9 mouse cellular contexts compared by ENCODE assay signal in the genomic region with DNA sequence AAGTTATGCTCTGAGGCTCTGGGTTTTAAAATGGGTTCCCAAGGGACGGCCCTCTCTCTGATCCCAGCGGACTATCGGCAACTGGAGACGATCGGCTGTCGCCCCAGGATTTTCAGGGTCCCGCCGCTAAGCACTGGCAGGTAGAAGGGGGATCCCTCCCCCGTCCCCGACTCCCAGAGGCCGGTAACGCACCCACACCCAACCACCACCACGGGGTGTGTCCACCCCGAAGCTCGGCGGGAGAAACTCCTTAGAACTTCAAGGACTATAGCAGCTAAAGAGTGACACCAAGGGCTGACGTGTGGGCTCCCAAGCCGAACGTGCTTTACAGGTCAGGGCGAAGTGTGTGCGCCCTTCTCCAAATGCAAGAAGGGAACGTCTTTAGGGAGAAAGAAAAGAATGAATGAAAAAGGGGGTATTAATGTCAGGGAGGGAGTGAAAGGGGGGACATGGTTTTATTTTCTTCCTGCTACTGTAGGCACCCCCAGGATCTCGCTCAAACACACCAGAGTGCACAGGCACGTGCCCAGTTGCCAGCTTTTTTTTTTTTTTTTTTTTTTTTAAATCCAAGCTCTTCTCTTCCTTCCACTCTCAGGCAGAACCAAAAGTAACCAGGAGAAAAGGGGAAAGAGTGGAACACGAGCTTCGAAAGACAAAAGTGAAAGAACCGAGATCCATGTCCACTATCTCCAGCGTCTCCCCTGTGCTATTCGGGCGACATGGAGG. TPM values are rescaled to one million over a fixed set of nuclear protein-coding genes. Genes with fewer than 3 reads are reported as not detected.
DNase-seq lines count a peak whose midpoint lies in the region; ATAC-seq and TF ChIP-seq lines count a peak whose summit lies in the region.
"Had no signal": no experiment of that assay in that cellular context is flagged by ENCODE, and none has a peak within 500 bp of the region (broad histone marks: within the 10 kb centered on the region; RNA-seq: fewer than 3 reads in every experiment).

No protein-coding gene starts in this region.

- H3K4me2 ChIP-seq in hindbrain, embryonic 11.5 days (replicated peaks; ENCODE audit: low read depth, low read length) = peak overlapping the region; percentile 32
- H3K4me2 ChIP-seq in midbrain, embryonic 14.5 days (ENCODE audit: low read length) = peak overlapping the region; percentile 53

- peak overlapping the region; percentile 28; the same call in 1 of the 2 replicates for H3K4me3 ChIP-seq in heart, adult 2 months
- peak overlapping the region; percentile 49 for H3K4me3 ChIP-seq in hindbrain, embryonic 11.5 days (ENCODE audit: low read depth, low read length)
- H3K4me3 ChIP-seq in midbrain, embryonic 14.5 days (replicated peaks; ENCODE audit: low read depth, low read length) = peak overlapping the region; percentile 42

- 3% methylated on average over 30 of the region's 30 CpGs for WGBS in heart, adult 2 months
- WGBS in hindbrain, embryonic 11.5 days = 2% methylated on average over 30 of the region's 30 CpGs
- WGBS in midbrain, embryonic 14.5 days = under 1% methylated on average over 30 of the region's 30 CpGs

- ATAC-seq in hindbrain, embryonic 11.5 days (ENCODE audit: low FRiP score) = no peak
- ATAC-seq in midbrain, embryonic 14.5 days (ENCODE audit: low FRiP score, low TSS enrichment) = no peak

- no peaks in the 10 kb centered on the region for H3K9me3 ChIP-seq in hindbrain, embryonic 11.5 days (ENCODE audit: control insufficient read depth, low read length)
- H3K9me3 ChIP-seq in midbrain, embryonic 14.5 days (ENCODE audit: control insufficient read depth, low read length) = no peaks in the 10 kb centered on the region

- H3K27ac ChIP-seq in heart, adult 2 months = no peak overlapping the region
- peak overlapping the region; percentile 96 for H3K27ac ChIP-seq in hindbrain, embryonic 11.5 days (ENCODE audit: low read depth, low read length)
- peak overlapping the region; percentile 45; the same call in 1 of the 2 replicates for H3K27ac ChIP-seq in midbrain, embryonic 14.5 days (replicated peaks; ENCODE audit: low read depth, low read length)

- no peak for DNase-seq in heart, adult 2 months
- DNase-seq in heart, postnatal 25 days (ENCODE audit: low spot score) = no peak
- DNase-seq in NIH3T3 (ENCODE audit: low read depth) = peak; percentile 58
- peak; percentile 52 for DNase-seq in hindbrain, embryonic 11.5 days (ENCODE audit: low spot score)
- peak; percentile 46 for DNase-seq in midbrain, embryonic 14.5 days
- DNase-seq in layer of hippocampus, adult 11-12 months (ENCODE audit: low spot score) = no peak
- DNase-seq in frontal cortex, postnatal 36 days (ENCODE audit: low spot score in 2 of 2) = no peak
- no peak for DNase-seq in right cerebral cortex, adult 18-20 months

- no peak overlapping the region for H3K9ac ChIP-seq in heart, adult 2 months (ENCODE audit: low read depth, low read length)
- H3K9ac ChIP-seq in hindbrain, embryonic 11.5 days (ENCODE audit: low read depth, low read length) = peak overlapping the region; percentile 38; the same call in 1 of the 2 replicates
- peak overlapping the region; percentile 17; the same call in 1 of the 2 replicates for H3K9ac ChIP-seq in midbrain, embryonic 14.5 days (replicated peaks; ENCODE audit: low read length)

- TF ChIP-seq EP300 in heart, adult 2 months (IDR thresholded peaks at IDR 0.05; ENCODE audit: insufficient read depth, low read depth, low read length) = no peak

- TF ChIP-seq CTCF in heart, adult 2 months (IDR thresholded peaks at IDR 0.05) = no peak

- peaks cover 2% of the 10 kb centered on the region; the same call in 1 of the 2 replicates for H3K4me1 ChIP-seq in heart, adult 2 months (ENCODE audit: control insufficient read depth, insufficient read depth, low read length)
- no peaks in the 10 kb centered on the region; the same call in 1 of the 2 replicates for H3K4me1 ChIP-seq in hindbrain, embryonic 11.5 days (replicated peaks; ENCODE audit: control insufficient read depth, insufficient read depth, low read length)
- H3K4me1 ChIP-seq in midbrain, embryonic 14.5 days (ENCODE audit: control insufficient read depth, insufficient read depth, low read length) = 0 out of 2 replicates have a peak, but pooled peaks cover 2% of the 10 kb centered on the region

- H3K27me3 ChIP-seq in heart, adult 2 months (ENCODE audit: control insufficient read depth, insufficient read depth, low read length) = peaks cover 58% of the 10 kb centered on the region
- H3K27me3 ChIP-seq in hindbrain, embryonic 11.5 days (ENCODE audit: control insufficient read depth, insufficient read depth, low read length) = peaks cover 81% of the 10 kb centered on the region
- peaks cover 78% of the 10 kb centered on the region for H3K27me3 ChIP-seq in midbrain, embryonic 14.5 days (ENCODE audit: control insufficient read depth, insufficient read depth, low read length)

- TF ChIP-seq POLR2A in heart, adult 2 months (IDR thresholded peaks at IDR 0.05; ENCODE audit: insufficient read depth, low read depth, low read length) = no peak

- H3K36me3 ChIP-seq in heart, adult 2 months (ENCODE audit: control insufficient read depth, insufficient read depth, low read length) = no peaks in the 10 kb centered on the region
- H3K36me3 ChIP-seq in hindbrain, embryonic 11.5 days (ENCODE audit: control insufficient read depth, insufficient read depth, low read length) = no peaks in the 10 kb centered on the region
- no peaks in the 10 kb centered on the region for H3K36me3 ChIP-seq in midbrain, embryonic 14.5 days (ENCODE audit: control insufficient read depth, insufficient read depth, low read length)

- intact Hi-C loops in heart, adult 2 months (cut with DNase I) = no loop called here
- intact Hi-C loops in heart, postnatal 25 days (cut with DNase I) = no loop called here

- H3K79me2 ChIP-seq in heart, adult 2 months (replicated peaks; ENCODE audit: control insufficient read depth, insufficient read depth, low read length) = no peaks in the 10 kb centered on the region

RNA-seq across cellular contexts. Expression of a gene that starts 5.2 kb away (rescaled TPM):
- total RNA-seq in heart, adult 2 months (2021) = under 1 TPM; 0.08 to 0.14 TPM
- 0.18 TPM in 1 of 2 replicates, not detected in the other for polyA plus RNA-seq in heart, adult 2 months (2012; rRNA removed)
- total RNA-seq in heart, postnatal 25 days (2021) = under 1 TPM; 0.14 to 0.23 TPM
- polyA plus RNA-seq in hindbrain, embryonic 11.5 days (2014; fragmentation: Nextera tagmentation; extraction: Ambion mirVana) = 15.5 and 20.6 TPM in 2 replicates
- polyA plus RNA-seq in midbrain, embryonic 14.5 days (2014; fragmentation: Nextera tagmentation; extraction: Ambion mirVana) = 11.6 and 11.8 TPM in 2 replicates
- total RNA-seq: hematopoietic stem cell, adult 5-6 weeks had no signal

Comparison
In these comparisons a context has a peak if more than half of its experiments do, and no peak if none do; other contexts are left out.
1. DNase-seq: peak in NIH3T3 (single experiment), hindbrain, embryonic 11.5 days (single experiment) and midbrain, embryonic 14.5 days (single experiment); none in heart, adult 2 months (0 of 2), heart, postnatal 25 days (single experiment), layer of hippocampus, adult 11-12 months (single experiment), frontal cortex, postnatal 36 days (0 of 2) and right cerebral cortex, adult 18-20 months (single experiment).
2. RNA of a gene that starts 5.2 kb away (polyA plus RNA-seq): 15.5 to 20.6 TPM in hindbrain, embryonic 11.5 days and 11.6 to 11.8 TPM in midbrain, embryonic 14.5 days; 0.18 TPM in heart, adult 2 months; every median in the first group is over 10 times any median in the second.
3. Peak in every context shown above with its lines, with median percentiles within 50 percentile points of each other: H3K4me3 ChIP-seq.